Mouse (Mus musculus) cortical plate, adult 2 months (tissue): Measurements from ENCODE around the gene Ints6l.

ENCODE experiments used
- CTCF ChIP-seq: fragments of 200-500 bp; IDR thresholded peaks from 2 replicates; pipeline ENCODE4 v1.5.1; 2011; ENCODE audit warnings: mild to moderate bottlenecking, control low read depth, low read length; ENCODE audit not compliant: insufficient read depth; ENCODE audit errors: extremely low read depth
- POLR2A ChIP-seq: fragments of 200-500 bp; IDR thresholded peaks from 2 replicates; pipeline ENCODE4 v1.6.1; 2011; ENCODE audit warnings: mild to moderate bottlenecking, low read length, control low read depth; ENCODE audit not compliant: insufficient read depth; ENCODE audit errors: extremely low read depth

GRCm38 (mm10) chrX:56454671-56455371 lies at the start of gene Ints6l:
- TF ChIP-seq POLR2A (peak; percentile 99), CTCF (no peak)
